Mouse (Mus musculus) liver, embryonic 14.5 days (tissue): ENCODE data around the gene Rybp.

Source experiments
- CTCF ChIP-seq: IDR thresholded peaks from 2 replicates; pipeline ENCODE4 v1.5.1; 2016; ENCODE audit warnings: antibody characterized with exemption, low read depth, control low read depth
- EP300 ChIP-seq: IDR thresholded peaks from 2 replicates; pipeline ENCODE4 v1.6.1; 2016; ENCODE audit warnings: antibody characterized with exemption, low read depth

DNA sequence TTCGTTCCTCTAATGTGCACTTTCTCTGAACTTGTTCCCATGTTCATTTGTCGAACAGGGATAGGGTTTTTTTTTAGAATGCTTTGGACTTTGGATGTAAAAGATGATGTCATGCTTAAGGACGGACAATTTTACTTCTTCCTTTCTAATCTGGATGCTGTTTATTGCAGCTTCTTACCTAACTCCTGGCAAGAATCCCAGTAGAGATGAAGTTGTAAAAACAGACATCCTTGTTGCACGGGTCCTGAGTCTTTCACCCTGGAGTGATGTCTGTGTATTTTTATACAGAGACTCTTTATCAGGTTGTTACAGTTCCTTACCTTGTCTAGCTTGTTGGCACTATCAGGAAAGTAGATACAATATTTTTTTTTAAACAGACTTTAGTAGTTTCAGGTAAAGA, 65.5 kb downstream of the Rybp start:
- no peak for TF ChIP-seq CTCF
- no peak for TF ChIP-seq EP300
